Mouse (Mus musculus): ENCODE data around the gene Tlr13.

GRCm38 (mm10) chrX:106184279-106184678, 41.3 kb downstream of the Tlr13 start:
- TF ChIP-seq TAL1 (IDR thresholded peaks at IDR 0.05; ENCODE audit: low read length) (no peak), GATA1 (IDR thresholded peaks at IDR 0.05; ENCODE audit: low read length) (no peak)
